27 mouse cellular contexts compared by ENCODE assay signal in the genomic region with DNA sequence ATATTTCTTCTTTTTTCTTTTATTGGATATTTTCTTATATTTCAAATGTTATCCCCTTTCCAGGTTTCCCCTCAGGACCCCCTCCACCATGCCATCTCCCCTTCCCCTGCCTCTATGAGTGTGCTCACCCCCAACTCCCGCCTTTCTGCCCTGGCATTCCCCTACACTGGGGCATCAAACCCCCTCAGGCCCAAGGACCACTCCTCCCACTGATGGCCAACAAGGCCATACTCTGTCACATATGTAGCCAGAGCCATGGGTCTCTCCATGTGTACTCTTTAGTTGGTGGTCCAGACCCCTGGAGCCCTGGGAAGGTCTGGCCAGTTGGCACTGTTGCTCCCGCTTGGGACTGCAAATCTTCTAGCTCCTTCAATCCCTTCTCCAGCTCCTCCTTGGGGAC. TPM values are rescaled to one million over a fixed set of nuclear protein-coding genes. Genes with fewer than 3 reads are reported as not detected.
DNase-seq lines count a peak whose midpoint lies in the region; ATAC-seq lines count a peak whose summit lies in the region.
"Had no signal": no experiment of that assay in that cellular context is flagged by ENCODE, and none has a peak within 500 bp of the region (broad histone marks: within the 10 kb centered on the region; RNA-seq: fewer than 3 reads in every experiment).

No protein-coding gene starts in this region.

- H3K4me1 ChIP-seq in forebrain, embryonic 10.5 days: no peaks in the 10 kb centered on the region
- no peaks in the 10 kb centered on the region for H3K4me1 ChIP-seq in forebrain, embryonic 15.5 days
- H3K4me1 ChIP-seq in midbrain, embryonic 10.5 days: no peaks in the 10 kb centered on the region
- H3K4me1 ChIP-seq in midbrain, embryonic 11.5 days (ENCODE audit: control insufficient read depth, insufficient read depth, low read length): no peaks in the 10 kb centered on the region
- peaks cover 6% of the 10 kb centered on the region; the same call in 1 of the 2 replicates for H3K4me1 ChIP-seq in limb, embryonic 10.5 days
- H3K4me1 ChIP-seq: forebrain, embryonic 13.5 days had no signal

- no peaks in the 10 kb centered on the region for H3K27me3 ChIP-seq in forebrain, embryonic 10.5 days (ENCODE audit: poor library complexity, severe bottlenecking)
- H3K27me3 ChIP-seq in forebrain, embryonic 15.5 days: no peaks in the 10 kb centered on the region
- H3K27me3 ChIP-seq in midbrain, embryonic 10.5 days (ENCODE audit: low read depth, poor library complexity, severe bottlenecking): no peaks in the 10 kb centered on the region
- no peaks in the 10 kb centered on the region for H3K27me3 ChIP-seq in midbrain, embryonic 11.5 days (ENCODE audit: control insufficient read depth, insufficient read depth, low read length)
- no peaks in the 10 kb centered on the region for H3K27me3 ChIP-seq in limb, embryonic 10.5 days (ENCODE audit: low read depth, poor library complexity, severe bottlenecking)
- H3K27me3 ChIP-seq: CH12.LX; forebrain, embryonic 13.5 days had no signal

- H3K36me3 ChIP-seq in forebrain, embryonic 10.5 days (replicated peaks): no peaks in the 10 kb centered on the region
- no peaks in the 10 kb centered on the region for H3K36me3 ChIP-seq in forebrain, embryonic 15.5 days
- H3K36me3 ChIP-seq in midbrain, embryonic 10.5 days: no peaks in the 10 kb centered on the region
- no peaks in the 10 kb centered on the region for H3K36me3 ChIP-seq in midbrain, embryonic 11.5 days (ENCODE audit: control insufficient read depth, insufficient read depth, low read length)
- no peaks in the 10 kb centered on the region for H3K36me3 ChIP-seq in limb, embryonic 10.5 days
- H3K36me3 ChIP-seq: G1E had no signal

- H3K27ac ChIP-seq in forebrain, embryonic 10.5 days: no peak overlapping the region
- no peak overlapping the region for H3K27ac ChIP-seq in forebrain, embryonic 15.5 days (replicated peaks)
- H3K27ac ChIP-seq in midbrain, embryonic 10.5 days (replicated peaks): no peak overlapping the region
- no peak overlapping the region for H3K27ac ChIP-seq in midbrain, embryonic 11.5 days (ENCODE audit: low read depth, low read length)
- no peak overlapping the region for H3K27ac ChIP-seq in limb, embryonic 10.5 days
- H3K27ac ChIP-seq: forebrain, embryonic 13.5 days had no signal

- H3K9ac ChIP-seq in forebrain, embryonic 15.5 days (replicated peaks): no peak overlapping the region
- H3K9ac ChIP-seq in midbrain, embryonic 11.5 days (ENCODE audit: low read length): no peak overlapping the region
- H3K9ac ChIP-seq: forebrain, embryonic 13.5 days; forebrain, postnatal 0 days had no signal

- WGBS in forebrain, embryonic 10.5 days: 97% methylated on average over 2 of the region's 2 CpGs
- 96% methylated on average over 2 of the region's 2 CpGs for WGBS in forebrain, embryonic 15.5 days
- whole genome bisulfite sequencing in midbrain, embryonic 10.5 days: 90% methylated on average over 2 of the region's 2 CpGs
- 84% methylated on average over 2 of the region's 2 CpGs for WGBS in midbrain, embryonic 11.5 days
- WGBS in limb, embryonic 10.5 days: 92% methylated on average over 2 of the region's 2 CpGs

- no peak overlapping the region for H3K4me2 ChIP-seq in forebrain, embryonic 15.5 days (replicated peaks)
- H3K4me2 ChIP-seq in midbrain, embryonic 11.5 days: no peak overlapping the region
- H3K4me2 ChIP-seq: forebrain, embryonic 13.5 days had no signal

- DNase-seq in forebrain, embryonic 10.5 days (ENCODE audit: extremely low spot score, low spot score): peak; percentile 13
- peak; percentile 56 for DNase-seq in heart, adult 11 months
- DNase-seq in heart, postnatal 25 days (ENCODE audit: low spot score): no peak
- DNase-seq in midbrain, embryonic 10.5 days (ENCODE audit: low spot score): peak; percentile 6
- no peak for DNase-seq in midbrain, embryonic 11.5 days (ENCODE audit: low spot score, missing footprints)
- peak; percentile 14 for DNase-seq in limb, embryonic 10.5 days (ENCODE audit: low spot score)
- DNase-seq in frontal cortex, postnatal 36 days (ENCODE audit: low spot score in 2 of 2): no peak
- DNase-seq: adrenal gland, adult 8-10 months; adrenal gland, postnatal 14 days; adrenal gland, postnatal 36 days; B cell, adult 2 months; cerebellum, adult 11-12 months; cerebellum, adult 2 months; cerebellum, adult 9-10 months; cerebellum, postnatal 10 days; cerebellum, postnatal 25 days; forebrain, postnatal 0 days had no signal

- no peak overlapping the region for H3K4me3 ChIP-seq in forebrain, embryonic 10.5 days
- no peak overlapping the region for H3K4me3 ChIP-seq in forebrain, embryonic 15.5 days
- H3K4me3 ChIP-seq in midbrain, embryonic 10.5 days: no peak overlapping the region
- no peak overlapping the region for H3K4me3 ChIP-seq in midbrain, embryonic 11.5 days (ENCODE audit: low read depth, low read length)
- H3K4me3 ChIP-seq in limb, embryonic 10.5 days: no peak overlapping the region
- H3K4me3 ChIP-seq: forebrain, embryonic 13.5 days had no signal

- intact Hi-C loops in heart, postnatal 25 days (cut with DNase I): no loop called here

- no peak for ATAC-seq in forebrain, embryonic 15.5 days (replicated peaks)
- ATAC-seq in midbrain, embryonic 11.5 days (ENCODE audit: low FRiP score): no peak
- ATAC-seq: activated CD4-positive, CD25-positive, alpha-beta regulatory T cell, adult 4 months; CD4-positive, CD25-positive, alpha-beta regulatory T cell, adult 4 months; forebrain, embryonic 13.5 days; forebrain, postnatal 0 days; Patski had no signal

- H3K9me3 ChIP-seq in forebrain, embryonic 10.5 days: no peaks in the 10 kb centered on the region
- no peaks in the 10 kb centered on the region for H3K9me3 ChIP-seq in forebrain, embryonic 15.5 days
- H3K9me3 ChIP-seq in midbrain, embryonic 10.5 days (replicated peaks): no peaks in the 10 kb centered on the region
- H3K9me3 ChIP-seq in midbrain, embryonic 11.5 days (ENCODE audit: control insufficient read depth, low read length): no peaks in the 10 kb centered on the region
- no peaks in the 10 kb centered on the region for H3K9me3 ChIP-seq in limb, embryonic 10.5 days (replicated peaks)
- H3K9me3 ChIP-seq: forebrain, embryonic 13.5 days; G1E had no signal

RNA-seq across cellular contexts. Expression of a gene that starts 5.0 kb away (rescaled TPM):
- polyA plus RNA-seq in forebrain, embryonic 10.5 days (2016; fragmentation: Nextera tagmentation; extraction: Ambion mirVana): 0.11 TPM in 1 of 2 replicates, not detected in the other
- polyA plus RNA-seq in forebrain, embryonic 15.5 days (2015; fragmentation: Nextera tagmentation; extraction: Ambion mirVana): not detected in 2 replicates
- not detected for total RNA-seq in heart, postnatal 25 days (2021)
- 0.14 TPM in 1 of 2 replicates, not detected in the other for polyA plus RNA-seq in midbrain, embryonic 10.5 days (2016; fragmentation: Nextera tagmentation; extraction: Ambion mirVana)
- 0.29 TPM in 1 of 2 replicates, not detected in the other for polyA plus RNA-seq in midbrain, embryonic 11.5 days (2014; fragmentation: Nextera tagmentation; extraction: Ambion mirVana)
- not detected in 2 replicates for polyA plus RNA-seq in limb, embryonic 10.5 days (2016; fragmentation: Nextera tagmentation; extraction: Ambion mirVana)
- total RNA-seq: adrenal gland, postnatal 14 days; forebrain, postnatal 0 days had no signal
- polyA plus RNA-seq: embryonic facial prominence, embryonic 11.5 days; forebrain, embryonic 13.5 days; forebrain, postnatal 0 days; Patski had no signal

RNA-seq across cellular contexts. Expression of a gene that starts 37.1 kb away (rescaled TPM):
- polyA plus RNA-seq in forebrain, embryonic 10.5 days (2016; fragmentation: Nextera tagmentation; extraction: Ambion mirVana): not detected in 2 replicates
- not detected in 2 replicates for polyA plus RNA-seq in forebrain, embryonic 15.5 days (2015; fragmentation: Nextera tagmentation; extraction: Ambion mirVana)
- total RNA-seq in heart, postnatal 25 days (2021): not detected
- polyA plus RNA-seq in midbrain, embryonic 10.5 days (2016; fragmentation: Nextera tagmentation; extraction: Ambion mirVana): not detected in 2 replicates
- not detected in 2 replicates for polyA plus RNA-seq in midbrain, embryonic 11.5 days (2014; fragmentation: Nextera tagmentation; extraction: Ambion mirVana)
- not detected in 2 replicates for polyA plus RNA-seq in limb, embryonic 10.5 days (2016; fragmentation: Nextera tagmentation; extraction: Ambion mirVana)
- total RNA-seq: adrenal gland, adult 18-20 months; adrenal gland, adult 8-10 months; adrenal gland, postnatal 14 days; adrenal gland, postnatal 36 days; CH12.LX had no signal
- polyA plus RNA-seq: CD4-positive, CD25-positive, alpha-beta regulatory T cell, adult 4 months; embryonic facial prominence, embryonic 11.5 days; embryonic facial prominence, embryonic 14.5 days; forebrain, embryonic 13.5 days; G1E; Patski had no signal

Comparison
In these comparisons a context has a peak if more than half of its experiments do, and no peak if none do; other contexts are left out.
1. DNase-seq: peak in forebrain, embryonic 10.5 days (single experiment), heart, adult 11 months (single experiment), midbrain, embryonic 10.5 days (single experiment) and limb, embryonic 10.5 days (single experiment); none in heart, postnatal 25 days (single experiment), midbrain, embryonic 11.5 days (single experiment) and frontal cortex, postnatal 36 days (0 of 2).